Mouse (Mus musculus): ENCODE results near the gene Slc39a3. TPM values are rescaled to one million over a fixed set of nuclear protein-coding genes. Genes with fewer than 3 reads are reported as not detected.
"Not testable (repeated sequence)": the region's sequence is repeated elsewhere in the genome, so short reads cannot be mapped to it uniquely, and the experiment has no call there.

Slc39a3 gene
- polyA plus RNA-seq, 1 experiment: not detected

GRCm38 (mm10) chr10:81052577-81052976 lies 15.4 kb upstream of the Slc39a3 start:
- WGBS: 93% methylated on average over 5 of the region's 5 CpGs
- Histone ChIP-seq H3K4me1 (ENCODE audit: control insufficient read depth, insufficient read depth, low read length) (peaks cover 31% of the 10 kb centered on the region), H3K4me3 (ENCODE audit: insufficient read depth, low read depth, low read length) (no peak overlapping the region), H3K27ac (ENCODE audit: insufficient read depth, low read depth, low read length) (no peak overlapping the region)
- no peak for TF ChIP-seq POLR2A (IDR thresholded peaks at IDR 0.05; ENCODE audit: insufficient read depth, low read depth, low read length)
- TF ChIP-seq CTCF (IDR thresholded peaks at IDR 0.05; ENCODE audit: insufficient read depth, low read depth, low read length): no peak

- Histone ChIP-seq H3K4me1 (ENCODE audit: control insufficient read depth, insufficient read depth, low read length) (peaks cover 18% of the 10 kb centered on the region), H3K27ac (ENCODE audit: insufficient read depth, low read depth, low read length) (no peak overlapping the region), H3K4me3 (ENCODE audit: insufficient read depth, low read depth, low read length) (no peak overlapping the region)
- TF ChIP-seq CTCF (IDR thresholded peaks at IDR 0.05; ENCODE audit: insufficient read depth, low read depth, low read length): no peak
- 95% methylated on average over 6 of the region's 6 CpGs for WGBS
Observed at GRCm38 (mm10) chr10:81051133-81051532, 13.9 kb upstream of the Slc39a3 start.

DNA sequence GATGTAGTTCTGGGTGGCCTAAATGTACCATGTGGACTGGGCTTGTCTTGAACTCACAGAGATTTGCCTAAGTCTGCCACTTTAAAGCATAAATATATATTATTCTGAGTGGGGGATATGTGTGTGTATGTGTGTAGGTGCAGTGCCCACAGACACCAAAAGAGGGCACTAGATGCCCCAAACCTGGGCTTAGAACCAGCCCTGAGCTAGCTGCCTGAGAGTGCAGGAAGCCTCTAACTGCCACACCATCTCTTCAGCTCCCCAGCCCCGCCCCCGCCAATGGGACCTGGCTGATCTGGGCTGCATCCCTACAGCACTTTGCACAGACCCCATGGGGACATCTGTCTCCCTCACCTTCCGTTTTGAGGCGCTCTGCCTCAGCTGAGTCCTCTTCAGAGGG lies 13.4 kb upstream of the Slc39a3 start:
- Histone ChIP-seq H3K4me1 (ENCODE audit: control insufficient read depth, insufficient read depth, low read length) (peaks cover 14% of the 10 kb centered on the region; the same call in 1 of the 2 replicates), H3K4me3 (ENCODE audit: insufficient read depth, low read depth, low read length) (no peak overlapping the region), H3K27ac (ENCODE audit: insufficient read depth, low read depth, low read length) (no peak overlapping the region)
- WGBS: 96% methylated on average over 4 of the region's 4 CpGs
- TF ChIP-seq POLR2A (IDR thresholded peaks at IDR 0.05; ENCODE audit: insufficient read depth, low read depth, low read length): no peak
- TF ChIP-seq CTCF (IDR thresholded peaks at IDR 0.05; ENCODE audit: insufficient read depth, low read depth, low read length): no peak

- H3K27ac ChIP-seq (ENCODE audit: insufficient read depth, low read depth, low read length); H3K4me3 ChIP-seq (ENCODE audit: insufficient read depth, low read depth, low read length); H3K4me1 ChIP-seq (ENCODE audit: control insufficient read depth, insufficient read depth, low read length): not testable (repeated sequence)
- WGBS: 93% methylated on average over 14 of the region's 14 CpGs
Observed at GRCm38 (mm10) chr10:81045246-81045645, 8.0 kb upstream of the Slc39a3 start.

DNA sequence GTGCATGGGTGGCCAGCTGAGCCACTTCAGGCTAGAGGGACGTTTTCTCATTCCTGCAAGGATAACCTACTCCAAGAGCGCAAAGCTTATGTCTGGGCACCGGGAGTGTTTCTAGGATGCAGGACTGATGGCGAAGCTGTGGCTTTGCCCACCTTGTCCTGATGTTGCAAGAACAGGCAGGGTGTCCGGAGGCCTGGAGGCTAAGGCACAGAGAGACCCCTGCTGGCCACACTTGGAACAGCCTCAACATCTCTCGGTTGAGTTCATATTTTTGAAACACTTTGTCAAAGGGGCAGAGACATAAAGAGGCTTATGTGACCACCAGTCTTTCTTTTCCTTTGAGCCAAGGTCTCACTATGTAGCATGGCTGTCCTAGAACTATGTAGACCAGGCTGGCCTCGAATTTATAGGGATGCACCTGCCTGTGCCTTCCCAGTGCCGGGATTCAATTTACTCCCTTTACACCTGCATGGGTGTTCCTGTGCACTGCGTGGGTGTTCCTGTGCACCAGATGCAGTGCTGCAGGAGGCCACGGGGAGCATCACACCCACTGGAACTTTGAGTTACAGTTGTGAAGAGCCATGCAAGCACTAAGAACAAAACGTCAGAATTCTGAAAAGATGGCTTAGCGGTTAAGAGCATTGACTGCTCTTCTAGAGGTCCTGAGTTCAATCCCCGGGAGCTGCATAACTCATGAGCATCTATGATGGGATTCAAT lies 4.4 kb upstream of the Slc39a3 start:
- WGBS: 31% methylated on average over 13 of the region's 13 CpGs
- H3K27ac ChIP-seq (ENCODE audit: insufficient read depth, low read depth, low read length): no peak overlapping the region
- TF ChIP-seq POLR2A (IDR thresholded peaks at IDR 0.05; ENCODE audit: insufficient read depth, low read depth, low read length) (0 out of 2 replicates have a peak, but pooled peaks have one; percentile 21), CTCF (IDR thresholded peaks at IDR 0.05; ENCODE audit: insufficient read depth, low read depth, low read length) (peak; percentile 62)

GRCm38 (mm10) chr10:81036251-81036650 lies 975 bp downstream of the Slc39a3 start:
- TF ChIP-seq CTCF (IDR thresholded peaks at IDR 0.05; ENCODE audit: insufficient read depth, low read depth, low read length) (no peak), POLR2A (IDR thresholded peaks at IDR 0.05; ENCODE audit: insufficient read depth, low read depth, low read length) (no peak)
- H3K4me3 ChIP-seq (ENCODE audit: insufficient read depth, low read depth, low read length): no peak overlapping the region
- WGBS: 82% methylated on average over 7 of the region's 7 CpGs
- no peak overlapping the region for H3K27ac ChIP-seq (ENCODE audit: insufficient read depth, low read depth, low read length)
- H3K4me1 ChIP-seq (ENCODE audit: control insufficient read depth, insufficient read depth, low read length): peaks cover 7% of the 10 kb centered on the region

More for the DNA sequence above, 4.4 kb upstream of the Slc39a3 start:
- Histone ChIP-seq H3K4me3 (ENCODE audit: insufficient read depth, low read depth, low read length) (no peak overlapping the region), H3K4me1 (ENCODE audit: control insufficient read depth, insufficient read depth, low read length) (no peaks in the 10 kb centered on the region)

- H3K27ac ChIP-seq (ENCODE audit: insufficient read depth, low read depth, low read length): no peak overlapping the region
- 87% methylated on average over 10 of the region's 10 CpGs for WGBS
- TF ChIP-seq POLR2A (IDR thresholded peaks at IDR 0.05; ENCODE audit: insufficient read depth, low read depth, low read length) (no peak), CTCF (IDR thresholded peaks at IDR 0.05; ENCODE audit: insufficient read depth, low read depth, low read length) (no peak)
- no peak overlapping the region for H3K4me3 ChIP-seq (ENCODE audit: insufficient read depth, low read depth, low read length)
- H3K4me1 ChIP-seq (ENCODE audit: control insufficient read depth, insufficient read depth, low read length): peaks cover 27% of the 10 kb centered on the region
Observed at GRCm38 (mm10) chr10:81033586-81033985, 3.6 kb downstream of the Slc39a3 start.

DNA sequence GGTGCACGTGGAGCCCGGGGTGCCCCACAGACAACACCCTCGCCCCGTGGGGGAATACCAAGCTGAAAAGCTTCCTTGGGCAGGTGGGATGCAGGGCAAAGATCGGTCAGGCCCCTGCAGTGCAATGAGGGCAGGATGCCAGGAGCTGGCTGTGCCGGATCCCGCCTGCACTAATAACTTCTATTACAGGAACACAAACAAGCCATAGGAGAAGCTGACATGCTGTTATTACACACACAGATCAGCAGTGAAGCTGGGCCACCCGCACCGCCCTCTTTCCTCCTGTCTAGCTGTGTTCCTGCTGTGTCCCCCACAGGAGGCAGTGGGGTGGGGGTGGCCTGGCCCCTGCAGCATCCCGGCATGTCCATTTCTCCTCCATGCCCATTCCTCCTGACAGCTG lies 8.2 kb downstream of the Slc39a3 start:
- peaks cover 31% of the 10 kb centered on the region for H3K4me1 ChIP-seq (ENCODE audit: control insufficient read depth, insufficient read depth, low read length)
- no peak for TF ChIP-seq POLR2A (IDR thresholded peaks at IDR 0.05; ENCODE audit: insufficient read depth, low read depth, low read length)
- TF ChIP-seq CTCF (IDR thresholded peaks at IDR 0.05; ENCODE audit: insufficient read depth, low read depth, low read length): no peak
- H3K4me3 ChIP-seq (ENCODE audit: insufficient read depth, low read depth, low read length): no peak overlapping the region
- WGBS: 11% methylated on average over 10 of the region's 10 CpGs
- no peak overlapping the region for H3K27ac ChIP-seq (ENCODE audit: insufficient read depth, low read depth, low read length)

DNA sequence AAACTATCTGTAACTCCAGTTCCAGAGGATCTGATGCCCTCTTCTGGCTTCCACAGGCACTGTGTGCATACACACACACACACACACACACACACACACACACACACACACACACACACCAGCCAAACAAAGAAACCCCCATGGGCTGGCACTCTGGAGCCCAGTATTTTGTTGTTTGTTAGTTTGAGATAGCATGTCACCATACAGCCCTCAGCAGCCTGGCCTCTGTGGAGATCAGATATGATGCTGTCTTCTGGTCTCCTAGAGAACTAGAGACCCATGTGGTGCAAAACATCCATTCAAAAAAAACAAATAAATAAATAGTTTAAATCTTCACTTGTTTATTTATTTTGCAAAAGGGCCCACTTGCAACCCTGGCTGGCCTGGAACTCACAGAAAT lies 9.0 kb downstream of the Slc39a3 start:
- H3K4me1 ChIP-seq (ENCODE audit: control insufficient read depth, insufficient read depth, low read length): peaks cover 31% of the 10 kb centered on the region
- no peak overlapping the region for H3K27ac ChIP-seq (ENCODE audit: insufficient read depth, low read depth, low read length)
- no peak overlapping the region for H3K4me3 ChIP-seq (ENCODE audit: insufficient read depth, low read depth, low read length)
- TF ChIP-seq POLR2A (IDR thresholded peaks at IDR 0.05; ENCODE audit: insufficient read depth, low read depth, low read length) (no peak), CTCF (IDR thresholded peaks at IDR 0.05; ENCODE audit: insufficient read depth, low read depth, low read length) (no peak)

DNA sequence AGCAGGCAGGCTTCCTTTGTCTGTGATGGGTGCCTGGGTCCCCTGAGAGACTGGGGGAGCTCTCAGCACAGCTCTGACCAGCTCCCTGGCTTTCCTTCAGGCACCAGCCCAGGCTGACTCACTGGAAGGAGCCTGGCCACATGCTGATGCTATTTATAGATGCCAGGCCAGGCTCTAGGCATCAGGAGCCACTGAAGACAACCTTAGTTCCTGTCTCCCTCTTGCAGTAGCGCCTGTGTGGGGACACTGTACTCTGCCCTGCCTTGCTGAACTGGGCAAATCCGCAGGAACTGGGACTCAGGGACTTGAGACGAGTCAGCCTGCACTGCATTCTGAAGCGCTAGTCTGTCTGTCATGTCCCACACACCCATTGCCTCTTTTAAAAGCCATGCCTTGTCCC lies 9.9 kb downstream of the Slc39a3 start:
- 0 out of 2 replicates have a peak overlapping the region, but pooled peaks have one; percentile 35 for H3K27ac ChIP-seq (ENCODE audit: insufficient read depth, low read depth, low read length)
- 61% methylated on average over 4 of the region's 4 CpGs for WGBS
- no peak for TF ChIP-seq CTCF (IDR thresholded peaks at IDR 0.05; ENCODE audit: insufficient read depth, low read depth, low read length)
- no peak for TF ChIP-seq POLR2A (IDR thresholded peaks at IDR 0.05; ENCODE audit: insufficient read depth, low read depth, low read length)
- peaks cover 33% of the 10 kb centered on the region for H3K4me1 ChIP-seq (ENCODE audit: control insufficient read depth, insufficient read depth, low read length)
- no peak overlapping the region for H3K4me3 ChIP-seq (ENCODE audit: insufficient read depth, low read depth, low read length)

Measured in olfactory bulb, adult 2 months (tissue).